Mouse (Mus musculus): Measurements from ENCODE around the gene Ptprt.

GRCm38 (mm10) chr2:161534151-161534550 lies 1126.8 kb downstream of the Ptprt start:
- no peak for TF ChIP-seq EP300 (IDR thresholded peaks at IDR 0.05; ENCODE audit: low read depth)
- TF ChIP-seq CTCF (IDR thresholded peaks at IDR 0.05; ENCODE audit: low read depth) = no peak
